Mouse (Mus musculus): ENCODE measurements at regions not wholly inside any gene's neighbourhood (a gene's known extent, or its start where the extent isn't known, plus 50 kb on each side); places are given as distances from the start of the nearest gene placed in this dataset.

DNA sequence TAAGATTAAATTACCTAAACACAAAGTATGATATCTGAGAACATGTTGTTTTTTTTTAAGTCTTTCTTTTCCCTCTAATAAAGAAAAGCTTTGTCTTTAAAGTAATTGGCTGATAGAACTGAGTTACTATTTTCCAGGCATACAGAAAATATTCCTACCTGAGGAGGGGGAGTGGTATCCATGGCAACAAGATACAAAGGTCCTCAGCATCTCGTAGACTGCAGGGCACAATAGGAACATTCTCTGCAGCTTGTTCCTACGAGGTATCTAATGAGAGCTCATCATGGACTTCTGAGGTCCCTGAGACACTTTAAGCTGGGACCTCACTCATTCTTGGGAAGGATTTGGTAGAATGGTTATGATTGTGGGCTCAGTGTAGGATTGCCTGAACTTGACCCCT, 225.5 kb upstream of the Cdh4 start:
- DNase-seq (ENCODE audit: low read depth, low spot score): no peak

DNA sequence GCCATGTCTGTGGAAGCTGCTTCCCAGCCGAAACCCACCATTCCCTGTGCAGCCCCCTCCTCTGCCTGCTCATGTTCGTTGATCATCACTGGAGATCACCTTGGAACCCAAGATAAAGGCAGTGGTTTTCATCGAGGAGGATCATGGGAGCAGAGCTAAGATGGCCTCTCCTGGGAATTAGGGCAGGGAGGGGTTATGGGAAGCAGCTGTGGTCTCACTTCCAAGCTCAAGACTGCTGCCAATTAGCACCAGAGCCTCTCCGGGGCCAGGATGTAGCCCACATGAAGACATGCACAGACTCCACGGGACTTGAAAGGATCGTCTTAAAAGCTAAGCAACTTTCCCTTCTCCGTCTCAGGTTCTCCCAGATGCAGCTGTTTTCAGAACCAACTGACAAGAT, 214.1 kb upstream of the Cdh4 start:
- no peak for DNase-seq (ENCODE audit: low read depth, low spot score)

DNA sequence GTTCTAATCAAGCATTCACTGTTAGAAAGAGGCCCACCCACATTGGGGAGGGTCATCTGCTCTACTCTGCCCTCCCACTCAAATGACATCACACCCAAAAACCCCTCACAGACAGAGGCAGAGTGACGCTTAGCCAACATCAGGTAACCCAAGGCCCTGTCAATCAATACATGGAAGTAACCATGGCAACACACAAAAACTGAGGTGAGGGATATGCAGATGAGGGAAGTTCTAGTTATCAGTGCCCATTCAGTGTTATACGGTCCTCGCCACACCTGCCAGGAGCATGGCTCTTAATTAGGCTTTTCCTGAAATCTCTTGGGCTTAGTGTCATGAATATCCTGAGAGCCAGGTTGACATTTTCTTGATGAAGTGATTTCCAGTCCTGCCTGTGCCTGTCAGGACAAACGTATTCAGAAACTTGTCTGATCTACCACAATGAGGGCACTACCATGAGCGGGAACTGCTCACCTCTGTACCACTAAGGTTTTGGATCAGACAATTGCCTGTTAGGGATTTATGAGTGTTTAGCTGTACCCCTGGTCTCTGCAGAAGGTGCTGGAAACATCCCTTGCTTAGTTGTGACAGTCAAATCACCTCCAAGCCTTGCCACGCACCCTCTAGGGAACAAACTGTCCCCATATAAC, 210.4 kb upstream of the Cdh4 start:
- DNase-seq (ENCODE audit: low read depth, low spot score): no peak

DNA sequence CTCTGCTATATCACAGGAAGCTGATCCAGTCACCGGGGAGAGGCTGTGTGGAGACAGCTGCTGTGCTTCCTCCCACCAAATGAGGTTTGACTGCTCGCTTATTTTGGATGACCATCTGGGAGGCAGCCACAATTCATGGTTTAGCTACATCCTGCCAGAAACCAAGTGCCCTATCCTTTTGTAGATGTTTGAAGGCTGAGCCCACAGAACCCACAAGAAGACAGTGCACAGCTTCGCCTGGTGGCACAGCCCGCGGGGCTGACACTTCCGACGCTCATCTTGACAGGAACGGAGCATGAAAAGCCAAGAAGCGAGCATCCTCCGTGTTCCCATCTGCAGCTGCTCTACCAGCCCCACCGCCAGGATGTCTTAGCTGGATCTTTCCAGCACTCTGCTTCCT, 204.1 kb upstream of the Cdh4 start:
- no peak for DNase-seq (ENCODE audit: low read depth, low spot score)

DNA sequence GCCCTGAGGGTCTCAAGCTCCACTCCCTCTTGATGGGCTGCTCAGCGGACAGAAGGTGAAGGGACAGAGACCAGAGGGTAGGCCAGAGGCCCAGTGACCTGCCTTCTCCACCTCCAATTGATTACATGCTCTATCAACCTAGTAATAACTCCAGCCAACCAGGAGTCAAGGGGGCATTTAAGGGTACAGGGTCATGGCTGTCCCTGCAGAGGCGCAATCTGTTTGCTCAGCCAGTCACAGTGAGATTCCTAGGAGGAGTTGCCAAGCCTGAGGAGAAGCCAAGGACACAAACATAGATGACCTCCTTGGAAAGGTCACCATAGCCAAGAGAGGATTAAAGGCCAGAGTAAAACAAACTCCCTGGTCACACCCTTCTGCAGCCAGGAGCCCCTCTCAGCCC, 181.3 kb upstream of the Cdh4 start:
- DNase-seq (ENCODE audit: low read depth, low spot score): no peak

DNA sequence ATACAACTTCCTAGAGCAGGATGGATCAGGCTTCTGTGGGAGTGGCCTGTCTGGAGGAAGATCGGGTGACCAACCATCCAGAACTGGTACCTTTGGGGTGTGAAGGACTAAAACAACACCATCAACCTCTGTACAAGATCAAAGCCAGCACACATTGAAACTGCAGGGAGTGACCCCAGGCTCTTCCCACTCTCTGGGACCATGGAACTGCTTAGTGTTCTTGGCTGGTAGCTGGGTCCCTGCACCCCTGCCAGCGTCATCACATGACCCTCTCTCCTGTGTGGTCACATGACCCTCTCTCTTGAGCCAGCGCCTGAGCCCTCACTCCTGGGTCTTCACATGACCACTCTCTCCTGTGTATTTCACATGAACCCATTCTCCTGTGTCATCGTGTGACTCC, 178.3 kb upstream of the Cdh4 start:
- DNase-seq (ENCODE audit: low read depth, low spot score): no peak

DNA sequence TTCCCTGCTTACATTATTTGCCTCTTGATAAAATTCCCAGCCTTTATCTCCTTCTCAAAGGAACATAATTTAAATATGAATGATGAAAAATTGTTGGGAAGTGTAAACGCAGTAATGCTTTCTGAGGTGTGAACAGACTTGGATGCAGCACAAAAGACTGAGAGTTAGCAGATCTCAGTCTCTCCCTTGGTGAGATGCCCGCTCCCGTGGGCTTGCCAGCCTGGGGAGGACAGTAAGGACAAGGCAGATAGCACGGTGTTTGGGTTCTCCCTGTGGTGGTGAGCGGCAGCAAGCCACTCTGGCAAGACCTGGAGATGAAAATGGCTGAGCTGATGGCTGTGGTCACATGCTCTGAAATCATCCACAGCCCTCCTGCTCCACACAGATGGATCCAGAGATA, 176.8 kb upstream of the Cdh4 start:
- DNase-seq (ENCODE audit: low read depth, low spot score): no peak

DNA sequence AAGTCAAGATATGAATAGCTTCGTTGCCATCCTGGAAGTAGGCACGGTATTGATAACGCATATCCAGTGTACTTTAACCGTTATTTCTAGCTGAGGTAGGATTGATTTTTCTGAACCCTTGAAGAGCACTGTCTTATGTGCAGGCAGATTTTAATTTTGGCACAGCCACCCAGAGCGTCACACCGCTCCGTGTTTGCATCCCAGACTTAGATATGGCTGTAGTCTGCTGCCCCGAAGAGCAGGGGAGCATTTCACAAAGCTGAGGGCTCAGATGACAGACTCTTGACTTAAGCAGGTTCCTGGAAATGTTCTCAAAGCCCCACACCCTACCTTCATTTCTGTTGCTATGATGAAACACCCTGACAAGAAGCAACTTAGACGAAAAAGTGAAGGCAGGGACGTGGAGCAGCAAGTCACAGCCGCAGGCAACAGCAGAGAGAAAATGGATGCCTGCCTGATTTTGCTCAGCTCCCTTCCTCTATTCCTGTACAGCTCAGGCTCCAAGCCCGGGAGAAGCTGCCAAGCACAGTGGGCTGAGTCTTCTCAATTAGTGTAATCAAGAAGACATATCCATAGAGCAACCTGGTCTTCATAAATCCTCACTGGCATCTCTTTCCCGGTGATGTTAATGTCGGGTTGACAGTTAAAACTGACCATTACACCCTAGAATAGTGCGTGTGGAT, 164.9 kb upstream of the Cdh4 start:
- DNase-seq (ENCODE audit: low read depth, low spot score): no peak

DNA sequence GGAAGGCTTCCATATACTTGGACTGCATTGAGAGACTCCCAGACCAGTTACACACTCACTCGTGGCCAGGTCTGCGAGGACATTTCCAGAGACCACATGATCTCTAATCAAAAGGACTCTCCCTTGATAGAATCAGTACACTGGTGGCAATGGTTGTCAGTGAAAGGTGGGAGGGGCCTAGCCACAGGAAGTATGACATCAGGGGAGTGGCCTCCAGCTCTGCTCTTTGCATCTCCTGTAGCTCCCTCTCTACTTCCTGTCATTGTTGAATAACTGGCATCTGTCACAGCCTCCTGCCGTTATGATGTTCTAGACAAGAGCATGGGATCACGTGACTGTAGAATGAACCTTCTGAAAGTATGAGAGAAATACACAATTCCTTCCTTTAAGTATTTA, 164.3 kb upstream of the Cdh4 start:
- no peak for DNase-seq (ENCODE audit: low read depth, low spot score)

DNA sequence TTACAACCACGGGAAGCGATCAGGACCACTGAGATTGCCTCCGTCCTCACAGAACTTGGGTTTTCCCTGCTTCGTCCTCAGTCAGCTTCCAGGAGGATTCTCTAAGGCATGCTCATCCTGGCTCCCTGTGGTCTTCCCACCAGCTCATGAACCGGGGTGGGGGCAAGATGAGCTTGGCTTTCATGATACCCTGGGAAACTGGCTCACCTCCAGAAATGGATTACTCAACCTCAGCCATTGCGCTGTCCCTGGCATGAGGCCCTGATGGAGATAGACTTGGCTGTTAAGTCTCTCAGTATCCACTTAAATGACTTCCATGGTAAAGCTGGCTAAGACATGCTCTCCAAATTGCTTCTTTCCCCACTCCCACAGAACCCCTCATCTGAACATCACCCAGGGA, 160.0 kb upstream of the Cdh4 start:
- no peak for DNase-seq (ENCODE audit: low read depth, low spot score)

DNA sequence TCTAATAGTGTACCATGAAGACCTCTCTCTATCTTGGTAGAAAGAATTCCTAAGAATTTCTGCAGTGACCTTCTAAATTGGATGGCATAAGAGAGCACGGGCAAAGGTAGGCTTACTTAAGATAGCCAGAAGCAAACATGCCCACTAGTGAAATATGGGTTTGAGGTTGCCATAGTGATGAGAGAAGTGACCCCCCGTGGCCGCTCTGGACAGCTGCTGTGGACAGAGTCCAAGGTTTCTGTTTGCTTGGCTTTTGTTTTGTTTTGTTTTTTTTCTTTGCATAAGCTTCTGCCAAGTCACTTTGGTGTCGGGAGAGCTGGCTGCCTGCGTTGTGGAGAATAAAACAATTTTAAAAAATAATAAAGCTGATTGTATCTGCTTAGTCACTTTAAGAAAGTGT, 151.8 kb upstream of the Cdh4 start:
- no peak for DNase-seq (ENCODE audit: low read depth, low spot score)

DNA sequence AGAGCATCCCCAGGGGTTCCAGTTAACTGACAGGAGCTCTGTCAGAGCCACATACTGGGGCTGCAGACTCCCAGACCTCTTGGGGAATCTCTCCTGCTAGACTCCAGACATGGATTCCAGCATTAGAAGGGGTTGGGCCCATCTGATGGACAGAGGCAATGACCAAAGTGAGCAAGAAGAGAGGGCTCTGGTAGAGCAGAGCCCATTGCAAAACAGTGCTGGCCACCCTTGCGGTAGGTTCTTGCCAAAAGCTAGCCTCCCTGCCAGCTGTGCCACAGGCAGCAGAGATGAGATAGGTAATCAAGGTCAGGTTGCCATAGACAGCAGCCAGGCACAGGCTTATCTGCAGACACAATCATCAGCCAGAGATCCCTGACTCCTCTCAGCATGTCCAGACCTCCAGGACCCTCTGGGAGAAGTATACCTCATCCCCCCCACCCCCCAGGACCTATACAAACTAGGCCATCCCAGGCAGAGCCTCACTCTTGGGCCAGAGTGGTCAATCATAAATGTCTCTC, 151.1 kb upstream of the Cdh4 start:
- DNase-seq (ENCODE audit: low read depth, low spot score): no peak

DNA sequence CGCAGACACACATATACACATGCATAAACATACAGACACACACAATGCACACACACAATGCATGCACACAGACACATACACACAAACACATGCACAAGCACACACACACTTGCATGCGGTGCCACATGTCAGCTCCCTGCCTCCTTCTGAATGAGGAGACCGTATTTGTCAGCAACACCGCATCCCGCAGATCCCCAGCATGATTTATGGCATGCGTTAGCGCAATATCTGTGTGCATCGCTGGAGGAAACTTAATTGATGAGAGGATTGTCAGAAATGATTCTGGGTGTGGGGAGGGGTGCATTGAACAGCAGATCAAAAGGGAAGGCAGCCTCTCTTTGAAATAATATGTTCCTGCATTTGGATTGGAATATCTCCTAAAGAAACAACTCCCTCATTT, 150.3 kb upstream of the Cdh4 start:
- no peak for DNase-seq (ENCODE audit: low read depth, low spot score)

DNA sequence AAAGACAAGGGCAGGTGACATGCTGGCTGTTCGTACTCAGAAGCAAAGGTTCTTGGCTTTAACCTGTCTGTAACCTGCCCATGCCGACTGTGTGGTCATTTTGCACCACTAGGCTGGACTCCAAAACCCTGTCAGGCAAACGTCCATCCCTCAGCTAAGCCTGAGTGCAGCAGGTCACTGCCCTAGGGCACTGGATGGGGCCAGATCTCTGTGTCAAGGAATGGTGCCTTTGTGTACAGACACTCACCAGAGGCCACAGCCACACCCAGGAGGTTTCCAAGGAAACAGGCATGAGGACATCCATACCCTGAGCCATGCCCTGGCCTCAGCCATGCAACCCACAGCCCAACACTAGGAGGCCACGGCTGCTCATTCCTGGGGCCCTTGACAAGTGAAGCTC, 149.7 kb upstream of the Cdh4 start:
- no peak for DNase-seq (ENCODE audit: low read depth, low spot score)

DNA sequence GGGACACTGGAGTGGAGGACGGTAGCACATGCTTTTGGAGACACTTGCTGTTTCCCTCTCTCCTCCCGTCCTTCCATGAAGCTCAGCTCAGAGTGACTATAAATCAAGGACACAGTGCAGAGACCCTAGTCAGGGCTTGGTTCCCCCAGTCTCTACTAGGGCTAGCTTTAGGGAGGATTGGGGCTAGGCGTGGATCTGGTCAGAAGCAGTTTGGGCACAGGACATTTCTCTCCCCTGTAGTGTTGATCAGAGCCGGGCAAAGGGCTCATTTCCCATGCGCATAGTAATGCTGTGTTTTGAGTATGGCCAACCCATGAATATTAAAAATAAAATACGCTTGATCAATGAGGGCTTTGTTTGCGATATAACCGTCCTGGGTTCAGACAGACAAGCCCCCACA, 149.1 kb upstream of the Cdh4 start:
- no peak for DNase-seq (ENCODE audit: low read depth, low spot score)

DNA sequence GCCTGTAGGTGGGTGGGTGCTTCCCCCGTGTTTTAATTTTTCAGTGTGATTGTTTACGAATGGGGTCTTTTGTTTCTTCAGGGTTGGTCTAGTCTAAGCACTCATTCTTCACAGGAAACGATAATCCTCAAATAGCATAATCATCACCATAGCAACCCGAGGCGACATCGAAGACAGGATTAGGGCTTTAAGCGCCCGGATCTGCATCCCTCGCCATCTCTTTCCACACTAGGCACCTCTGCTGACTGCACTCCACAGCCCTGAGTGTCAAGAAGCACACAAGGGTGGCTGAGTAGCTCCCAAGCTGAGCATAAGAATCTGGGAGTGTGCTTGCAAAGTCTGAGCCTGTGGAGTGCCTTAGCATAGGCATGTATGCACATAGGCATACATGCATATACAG, 145.2 kb upstream of the Cdh4 start:
- DNase-seq (ENCODE audit: low read depth, low spot score): no peak

DNA sequence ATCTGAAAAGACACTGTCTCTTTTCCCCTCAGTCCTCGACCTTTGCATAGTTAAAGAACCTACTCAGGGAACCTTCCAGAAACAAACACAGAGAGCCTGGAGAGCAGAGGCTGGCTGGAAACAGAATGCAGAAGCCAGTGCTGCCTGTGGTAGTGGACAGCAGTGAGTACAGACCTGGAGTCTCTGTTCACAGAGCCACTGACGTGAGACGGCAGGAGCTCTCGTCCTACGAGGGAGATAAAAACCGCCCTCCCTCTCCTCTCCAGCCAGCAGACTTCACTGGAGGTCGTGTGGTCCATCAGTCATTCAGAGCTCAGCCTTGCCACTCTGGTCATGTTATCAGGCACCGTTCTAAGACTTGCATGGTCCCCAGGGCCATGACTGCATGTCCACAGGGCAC, 138.5 kb upstream of the Cdh4 start:
- no peak for DNase-seq (ENCODE audit: low read depth, low spot score)

DNA sequence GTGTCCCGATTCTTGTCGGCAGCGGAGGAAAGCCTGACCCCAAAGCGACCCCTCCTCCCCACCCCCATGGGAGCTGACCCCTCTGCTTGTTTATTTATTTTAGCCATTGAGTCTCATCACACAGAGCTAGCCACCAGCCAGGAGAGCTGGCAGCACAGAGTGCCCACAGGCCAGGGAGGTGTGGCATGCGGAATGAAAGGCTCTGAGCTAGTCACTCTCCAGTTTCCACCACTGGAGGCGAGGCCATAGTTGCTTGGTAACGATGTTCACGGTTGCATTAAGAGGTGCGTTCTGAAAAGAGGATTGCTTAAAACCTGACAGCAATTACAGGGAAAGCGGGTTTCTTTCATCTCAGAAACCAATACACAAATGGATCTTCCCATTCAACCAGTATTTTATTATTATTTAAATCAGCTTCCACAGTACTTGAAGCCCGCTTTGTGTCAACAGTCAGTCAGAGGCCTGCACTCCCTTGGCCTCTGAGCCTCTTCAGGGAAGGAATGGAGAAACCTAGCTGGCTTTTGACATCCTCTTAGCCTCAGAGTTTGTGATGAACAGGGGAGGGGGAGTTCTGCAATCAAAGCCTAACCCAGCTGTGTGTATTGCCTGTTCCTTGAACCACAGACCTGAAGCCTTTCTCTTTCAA, 134.8 kb upstream of the Cdh4 start:
- DNase-seq (ENCODE audit: low read depth, low spot score): no peak

DNA sequence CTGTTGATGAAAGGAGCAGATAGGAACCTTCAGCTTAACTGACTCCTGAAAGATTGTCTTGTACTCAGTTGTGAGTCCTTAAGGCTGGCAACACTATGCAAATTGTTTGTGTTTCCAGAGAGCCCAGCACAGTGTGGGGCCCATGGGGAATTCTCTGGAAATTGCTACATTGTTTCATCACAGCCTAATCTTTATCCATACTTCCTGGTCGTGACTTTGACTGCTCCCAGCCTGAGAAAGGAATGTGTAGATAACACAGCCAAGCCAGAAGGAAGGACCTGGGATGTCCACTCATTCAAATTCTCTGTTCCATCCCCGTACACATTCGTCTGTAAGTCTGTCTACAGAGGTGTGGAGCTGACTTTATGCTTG, 134.3 kb upstream of the Cdh4 start:
- DNase-seq (ENCODE audit: low read depth, low spot score): no peak

DNA sequence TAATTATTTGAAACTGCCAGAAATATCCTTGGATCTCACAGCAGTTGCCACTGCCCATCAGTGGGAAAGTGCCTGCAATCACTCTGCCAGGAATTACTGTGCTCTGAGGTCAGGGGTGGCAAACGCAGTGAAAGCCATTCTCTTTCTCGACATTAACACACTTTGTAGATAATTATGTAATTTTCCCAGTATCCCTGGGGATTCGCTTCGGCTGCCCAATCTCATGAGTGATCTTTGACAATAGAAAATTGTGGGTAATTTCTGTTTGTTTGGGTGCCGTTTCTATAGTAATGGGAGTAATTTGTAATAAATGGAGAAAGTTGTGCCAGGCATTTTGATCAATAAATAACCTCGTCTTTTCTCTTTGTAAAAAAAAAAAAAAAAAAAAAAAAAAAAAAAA, 124.2 kb upstream of the Cdh4 start:
- no peak for DNase-seq (ENCODE audit: low read depth, low spot score)

DNA sequence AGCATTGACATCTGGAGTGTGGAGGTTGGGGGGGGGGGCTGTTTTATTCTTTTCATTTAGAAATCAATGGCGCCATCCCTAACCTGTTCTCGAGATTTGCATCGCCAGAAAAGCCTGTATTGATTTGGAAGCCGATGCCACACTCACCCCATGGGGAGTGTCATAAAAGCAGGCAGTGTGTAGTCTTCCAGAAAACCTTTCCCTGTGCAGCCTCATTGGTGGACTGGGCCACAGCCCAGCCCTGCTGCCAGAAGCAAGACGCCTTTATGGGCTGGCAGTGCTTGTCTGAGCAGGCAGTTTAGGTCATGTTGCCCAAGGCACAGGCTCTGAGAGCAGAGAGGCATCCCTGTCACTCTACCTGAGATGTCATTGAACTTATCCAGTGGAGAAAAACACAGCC, 117.0 kb upstream of the Cdh4 start:
- no peak for DNase-seq (ENCODE audit: low read depth, low spot score)

DNA sequence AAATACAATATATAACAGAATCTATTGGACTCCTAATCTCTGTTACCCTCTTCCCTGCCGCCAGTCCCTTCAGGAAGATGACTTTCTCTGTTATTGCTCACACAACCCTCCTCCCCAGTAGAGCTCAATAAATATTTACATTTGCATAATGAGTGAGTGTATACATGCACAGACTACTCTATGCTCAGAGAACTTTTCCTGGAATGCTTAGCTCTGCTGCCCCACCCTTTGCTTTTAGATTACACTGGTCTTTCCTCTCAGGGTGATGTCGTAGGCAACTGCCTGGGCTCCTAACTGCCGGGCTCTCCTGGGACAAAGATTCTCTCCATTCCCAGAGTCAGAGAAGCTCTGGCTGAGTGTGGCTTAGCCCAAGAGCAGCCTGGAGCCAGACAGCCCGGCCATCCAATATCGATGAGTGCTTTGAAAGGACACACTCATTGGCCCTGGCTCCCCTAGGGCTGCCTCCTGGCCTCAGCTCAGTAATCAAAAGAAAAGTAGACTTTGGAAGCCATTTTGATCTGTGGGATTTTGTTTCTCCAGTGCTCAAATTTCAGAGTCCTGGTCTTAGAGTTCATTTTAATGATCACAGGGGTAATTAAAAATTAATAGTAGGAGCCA, 109.2 kb upstream of the Cdh4 start:
- no peak for DNase-seq (ENCODE audit: low read depth, low spot score)

DNA sequence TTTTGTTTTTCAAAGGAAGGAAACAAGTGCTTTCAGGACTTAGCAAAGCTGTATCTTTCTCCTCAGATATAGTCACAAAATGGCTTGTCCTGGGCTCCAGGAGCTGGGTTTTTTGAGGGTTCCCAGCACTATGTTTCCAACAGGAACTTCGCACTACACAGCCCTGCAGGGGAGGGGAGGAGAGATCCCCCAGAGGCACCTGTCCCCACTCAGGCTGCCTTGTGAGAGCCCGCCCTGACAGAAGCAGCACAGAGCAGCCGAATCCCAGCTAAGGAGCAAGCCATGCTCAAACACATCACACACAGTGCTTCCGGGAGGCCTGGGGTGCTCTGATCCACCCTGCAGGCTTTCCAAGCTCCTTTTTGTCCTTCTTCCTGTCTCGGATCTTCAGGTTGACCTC, 108.6 kb upstream of the Cdh4 start:
- DNase-seq (ENCODE audit: low read depth, low spot score): no peak
